Mouse (Mus musculus) stomach, embryonic 16.5 days (tissue): ENCODE results near the gene Trpm8. TPM values are rescaled to one million over a fixed set of nuclear protein-coding genes. Genes with fewer than 3 reads are reported as not detected.

Experiments
- ATAC-seq: fragments of 200-750 bp; cut with Nextera tagmentation; 2 replicates; pipeline ENCODE4 v1.8.0; 2017; ENCODE audit warnings: moderate number of reproducible peaks, moderate TSS enrichment; ENCODE audit not compliant: insufficient read depth, low FRiP score
- H3K27ac ChIP-seq: fragments of 300-500 bp; sonication (generic); 2 replicates; pipeline ENCODE4 v1.5.1; 2014; ENCODE audit warnings: low read length
- H3K27me3 ChIP-seq: fragments of 300-500 bp; sonication (generic); 2 replicates; pipeline ENCODE4 v1.6.1; 2014; ENCODE audit warnings: low read length, control low read depth, mixed read lengths; ENCODE audit not compliant: control insufficient read depth, insufficient read depth
- H3K36me3 ChIP-seq: fragments of 300-500 bp; sonication (generic); 2 replicates; pipeline ENCODE4 v1.6.1; 2014; ENCODE audit warnings: low read length; ENCODE audit not compliant: control insufficient read depth, insufficient read depth
- H3K4me1 ChIP-seq: fragments of 300-500 bp; sonication (generic); 2 replicates; pipeline ENCODE4 v1.6.1; 2014; ENCODE audit warnings: low read length, control low read depth, mixed read lengths; ENCODE audit not compliant: control insufficient read depth, insufficient read depth
- H3K4me2 ChIP-seq: fragments of 300-500 bp; sonication (generic); 2 replicates; pipeline ENCODE4 v1.6.1; 2014; ENCODE audit warnings: low read depth, low read length, mixed read lengths
- H3K4me3 ChIP-seq: fragments of 300-500 bp; sonication (generic); replicated peaks from 2 replicates; pipeline ENCODE4 v1.5.1; 2014; ENCODE audit warnings: mild to moderate bottlenecking, low read length
- H3K9ac ChIP-seq: fragments of 300-500 bp; sonication (generic); 2 replicates; pipeline ENCODE4 v1.6.1; 2014; ENCODE audit warnings: low read length
- H3K9me3 ChIP-seq: fragments of 300-500 bp; sonication (generic); replicated peaks from 2 replicates; pipeline ENCODE4 v1.6.1; 2016; ENCODE audit warnings: low read length, control low read depth; ENCODE audit not compliant: control insufficient read depth
- WGBS: fragments of 180-500 bp; shearing (Covaris S2); extraction: QIAGEN DNeasy Blood & Tissue Kit; methylation state at CpG from one replicate; pipeline ENCODE4 v1.1.7; 2014; 5-methylcytosine and 5-hydroxymethylcytosine counted together
- polyA plus RNA-seq: library from polyadenylated mRNA; unstranded; fragments of >200 nt; fragmentation: Nextera tagmentation; extraction: Ambion mirVana; gene quantifications from 2 replicates; pipeline ENCODE4 v1.2.1, GENCODE M21; 2015

Trpm8 gene
- polyA plus RNA-seq, 1 experiment from 2014 or later = not detected

- Histone ChIP-seq H3K27ac (no peak overlapping the region), H3K4me1 (peaks cover 2% of the 10 kb centered on the region; the same call in 1 of the 2 replicates), H3K9ac (no peak overlapping the region), H3K4me3 (no peak overlapping the region), H3K4me2 (no peak overlapping the region), H3K27me3 (no peaks in the 10 kb centered on the region), H3K36me3 (peaks cover 84% of the 10 kb centered on the region), H3K9me3 (no peaks in the 10 kb centered on the region)
- ATAC-seq = no peak
- 91% methylated on average over 6 of the region's 6 CpGs for WGBS
Measured at GRCm38 (mm10) chr1:88267489-88267888, 10.0 kb upstream of the Trpm8 start.

GRCm38 (mm10) chr1:88268070-88268469 lies 9.4 kb upstream of the Trpm8 start:
- Histone ChIP-seq H3K9me3 (no peaks in the 10 kb centered on the region), H3K9ac (no peak overlapping the region), H3K27me3 (no peaks in the 10 kb centered on the region), H3K4me3 (no peak overlapping the region), H3K4me1 (no peaks in the 10 kb centered on the region), H3K4me2 (no peak overlapping the region), H3K27ac (no peak overlapping the region), H3K36me3 (peaks cover 79% of the 10 kb centered on the region)
- 86% methylated on average over 6 of the region's 6 CpGs for WGBS
- ATAC-seq = no peak

GRCm38 (mm10) chr1:88269539-88270309 lies 7.7 kb upstream of the Trpm8 start:
- no peak overlapping the region for H3K27ac ChIP-seq
- no peaks in the 10 kb centered on the region for H3K27me3 ChIP-seq
- H3K9me3 ChIP-seq = no peaks in the 10 kb centered on the region
- H3K36me3 ChIP-seq = peaks cover 78% of the 10 kb centered on the region
- no peak overlapping the region for H3K4me2 ChIP-seq
- H3K9ac ChIP-seq = no peak overlapping the region
- H3K4me1 ChIP-seq = no peaks in the 10 kb centered on the region
- H3K4me3 ChIP-seq = no peak overlapping the region
- 89% methylated on average over 12 of the region's 12 CpGs for WGBS
- no peak for ATAC-seq

- H3K9ac ChIP-seq = no peak overlapping the region
- H3K27me3 ChIP-seq = no peaks in the 10 kb centered on the region
- H3K9me3 ChIP-seq = no peaks in the 10 kb centered on the region
- WGBS = 64% methylated on average over 4 of the region's 4 CpGs
- H3K4me1 ChIP-seq = peaks cover 22% of the 10 kb centered on the region
- H3K4me2 ChIP-seq = no peak overlapping the region
- H3K36me3 ChIP-seq = peaks cover 50% of the 10 kb centered on the region
- no peak for ATAC-seq
- H3K27ac ChIP-seq = no peak overlapping the region
- no peak overlapping the region for H3K4me3 ChIP-seq
Measured at GRCm38 (mm10) chr1:88272851-88273250, 4.6 kb upstream of the Trpm8 start.

- Histone ChIP-seq H3K9ac (no peak overlapping the region), H3K4me2 (no peak overlapping the region), H3K9me3 (no peaks in the 10 kb centered on the region), H3K36me3 (peaks cover 46% of the 10 kb centered on the region), H3K27me3 (no peaks in the 10 kb centered on the region), H3K27ac (no peak overlapping the region), H3K4me3 (no peak overlapping the region), H3K4me1 (peaks cover 25% of the 10 kb centered on the region)
- WGBS = 96% methylated on average over 3 of the region's 3 CpGs
- ATAC-seq = no peak
Measured at GRCm38 (mm10) chr1:88273326-88273725, 4.1 kb upstream of the Trpm8 start.

- H3K4me1 ChIP-seq = peaks cover 25% of the 10 kb centered on the region
- no peak for ATAC-seq
- H3K4me2 ChIP-seq = no peak overlapping the region
- H3K27ac ChIP-seq = no peak overlapping the region
- H3K4me3 ChIP-seq = no peak overlapping the region
- H3K36me3 ChIP-seq = peaks cover 40% of the 10 kb centered on the region
- H3K27me3 ChIP-seq = no peaks in the 10 kb centered on the region
- H3K9ac ChIP-seq = no peak overlapping the region
- 86% methylated on average over 4 of the region's 4 CpGs for WGBS
- H3K9me3 ChIP-seq = no peaks in the 10 kb centered on the region
Measured at GRCm38 (mm10) chr1:88273832-88274231, 3.6 kb upstream of the Trpm8 start.

GRCm38 (mm10) chr1:88274371-88275077 lies 2.9 kb upstream of the Trpm8 start:
- Histone ChIP-seq H3K27ac (no peak overlapping the region), H3K9me3 (no peaks in the 10 kb centered on the region), H3K36me3 (peaks cover 34% of the 10 kb centered on the region), H3K4me1 (peaks cover 30% of the 10 kb centered on the region), H3K27me3 (no peaks in the 10 kb centered on the region), H3K4me3 (no peak overlapping the region), H3K4me2 (no peak overlapping the region), H3K9ac (no peak overlapping the region)
- 72% methylated on average over 11 of the region's 11 CpGs for WGBS
- no peak for ATAC-seq

GRCm38 (mm10) chr1:88275078-88275680 lies 2.3 kb upstream of the Trpm8 start:
- Histone ChIP-seq H3K4me3 (no peak overlapping the region), H3K27ac (no peak overlapping the region), H3K4me1 (peaks cover 30% of the 10 kb centered on the region), H3K4me2 (peak overlapping the region; percentile 66; the same call in 1 of the 2 replicates), H3K9ac (0 out of 2 replicates have a peak overlapping the region, but pooled peaks have one; percentile 80), H3K36me3 (peaks cover 28% of the 10 kb centered on the region), H3K27me3 (no peaks in the 10 kb centered on the region), H3K9me3 (no peaks in the 10 kb centered on the region)
- no peak for ATAC-seq
- 67% methylated on average over 13 of the region's 13 CpGs for WGBS
